Mouse (Mus musculus) liver, postnatal 0 days (tissue): Measurements from ENCODE around the gene Ly6f. TPM values are rescaled to one million over a fixed set of nuclear protein-coding genes. Genes with fewer than 3 reads are reported as not detected.

Source experiments
- ATAC-seq: fragments of 200-750 bp; cut with Nextera tagmentation; 2 replicates; pipeline ENCODE4 v1.8.0; 2017; ENCODE audit warnings: mild to moderate bottlenecking, moderate library complexity
- DNase-seq: peaks from one replicate; pipeline ENCODE4 v3.0.0-alpha.2; 2016
- H3K27ac ChIP-seq: fragments of 300-500 bp; sonication (generic); 2 replicates; pipeline ENCODE4 v1.5.1; 2014; ENCODE audit warnings: antibody characterized with exemption, moderate library complexity, mild to moderate bottlenecking, low read depth
- H3K27me3 ChIP-seq: fragments of 300-500 bp; sonication (generic); 2 replicates; pipeline ENCODE4 v1.6.1; 2014; ENCODE audit warnings: low read length, control low read depth, mixed read lengths; ENCODE audit not compliant: insufficient read depth
- H3K36me3 ChIP-seq: fragments of 300-500 bp; sonication (generic); replicated peaks from 2 replicates; pipeline ENCODE4 v1.6.1; 2014; ENCODE audit warnings: mild to moderate bottlenecking, control low read depth, low read length, moderate library complexity, mixed read lengths; ENCODE audit not compliant: insufficient read depth
- H3K4me1 ChIP-seq: fragments of 300-500 bp; sonication (generic); 2 replicates; pipeline ENCODE4 v1.6.1; 2014; ENCODE audit warnings: antibody characterized with exemption, mild to moderate bottlenecking, control low read depth; ENCODE audit not compliant: insufficient read depth
- H3K4me2 ChIP-seq: fragments of 300-500 bp; sonication (generic); 2 replicates; pipeline ENCODE4 v1.6.1; 2014; ENCODE audit warnings: low read depth, mild to moderate bottlenecking, low read length, moderate library complexity, mixed read lengths
- H3K4me3 ChIP-seq: fragments of 300-500 bp; sonication (generic); 2 replicates; pipeline ENCODE4 v1.5.1; 2014; ENCODE audit warnings: low read depth, low read length
- H3K9ac ChIP-seq: fragments of 300-500 bp; sonication (generic); replicated peaks from 2 replicates; pipeline ENCODE4 v1.6.1; 2014; ENCODE audit warnings: mild to moderate bottlenecking, moderate library complexity
- H3K9me3 ChIP-seq: fragments of 300-500 bp; sonication (generic); 2 replicates; pipeline ENCODE4 v1.6.1; 2016; ENCODE audit warnings: mild to moderate bottlenecking, control low read depth, low read length, mixed read lengths
- CTCF ChIP-seq: sonication (generic); IDR thresholded peaks from 2 replicates; pipeline ENCODE4 v1.5.1; 2016; ENCODE audit warnings: antibody characterized with exemption, low read depth
- EP300 ChIP-seq: IDR thresholded peaks from 2 replicates; pipeline ENCODE4 v1.6.1; 2016; ENCODE audit warnings: antibody characterized with exemption, low read depth, mild to moderate bottlenecking
- WGBS: fragments of 180-500 bp; shearing (Covaris S2); extraction: QIAGEN DNeasy Blood & Tissue Kit; methylation state at CpG from one replicate; pipeline ENCODE4 v1.1.7; 2014; ENCODE audit not compliant: insufficient replicate concordance; 5-methylcytosine and 5-hydroxymethylcytosine counted together
- polyA plus RNA-seq: library from polyadenylated mRNA; unstranded; fragments of >200 nt; fragmentation: Nextera tagmentation; extraction: Ambion mirVana; gene quantifications from 2 replicates; pipeline ENCODE4 v1.2.1, GENCODE M21; 2015

Ly6f gene
- polyA plus RNA-seq, 1 experiment from 2014 or later = not detected

- H3K4me2 ChIP-seq = no peak overlapping the region
- no peak overlapping the region for H3K27ac ChIP-seq
- H3K27me3 ChIP-seq = no peaks in the 10 kb centered on the region
- TF ChIP-seq CTCF (peak; percentile 41), EP300 (no peak)
- no peaks in the 10 kb centered on the region for H3K9me3 ChIP-seq
- H3K36me3 ChIP-seq = no peaks in the 10 kb centered on the region
- H3K4me3 ChIP-seq = no peak overlapping the region
- no peak overlapping the region for H3K9ac ChIP-seq
- DNase-seq = no peak
- no peak for ATAC-seq
- no peaks in the 10 kb centered on the region for H3K4me1 ChIP-seq
These were observed 2.4 kb upstream of the Ly6f start for GRCm38 (mm10) chr15:75265863-75266262.

- Histone ChIP-seq H3K4me3 (no peak overlapping the region), H3K9ac (no peak overlapping the region), H3K27ac (no peak overlapping the region), H3K4me1 (no peaks in the 10 kb centered on the region), H3K4me2 (no peak overlapping the region), H3K36me3 (no peaks in the 10 kb centered on the region), H3K27me3 (no peaks in the 10 kb centered on the region), H3K9me3 (no peaks in the 10 kb centered on the region)
- no peak for DNase-seq
- no peak for ATAC-seq
- 56% methylated on average over 1 of the region's 1 CpGs for WGBS
- TF ChIP-seq EP300 (no peak), CTCF (no peak)
These were observed 1.6 kb upstream of the Ly6f start for GRCm38 (mm10) chr15:75266626-75267025.

DNA sequence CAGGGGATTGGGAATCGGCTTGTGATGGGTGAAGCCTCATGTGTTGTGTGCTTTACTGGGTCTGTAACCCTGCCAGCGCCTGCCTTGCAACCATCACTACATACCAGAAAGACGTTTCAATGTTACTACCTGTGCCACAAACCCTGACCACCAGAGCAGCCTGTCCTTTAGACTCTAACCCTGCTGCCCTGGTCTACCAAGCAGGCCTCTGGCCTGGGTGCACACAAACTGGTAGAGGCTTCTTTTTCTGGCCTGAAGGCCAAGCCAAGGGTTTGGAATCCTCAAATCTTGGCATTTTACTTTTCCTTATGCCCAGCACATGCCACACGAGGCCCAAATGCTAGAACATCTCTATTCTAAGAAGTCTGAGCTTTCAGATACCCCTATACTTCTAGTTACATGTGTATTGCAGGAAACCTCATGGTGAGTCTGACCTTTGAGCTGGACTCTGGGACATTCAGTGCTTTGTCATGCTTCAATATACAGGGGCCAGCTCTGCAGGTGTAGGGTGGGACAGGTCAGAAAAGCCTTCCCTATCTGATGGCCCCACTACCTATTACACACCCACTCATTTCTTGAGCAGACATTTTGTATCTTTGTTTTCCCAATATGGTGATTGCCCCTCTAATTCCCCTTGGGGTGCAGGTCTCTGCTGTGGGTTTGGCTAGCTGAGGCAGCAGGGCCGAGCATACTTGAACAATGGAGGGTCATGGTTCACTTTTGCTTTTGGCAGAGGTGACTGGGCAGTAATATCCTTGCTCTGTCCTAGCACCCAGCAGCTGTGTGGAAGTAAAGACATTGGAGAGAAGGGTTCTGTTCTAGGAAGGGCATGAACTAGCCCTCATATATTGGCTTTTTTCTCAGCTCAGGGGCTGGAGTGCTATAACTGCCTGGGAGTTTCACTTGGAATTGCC, 952 bp downstream of the Ly6f start:
- no peaks in the 10 kb centered on the region for H3K36me3 ChIP-seq
- TF ChIP-seq CTCF (no peak), EP300 (no peak)
- DNase-seq (no peak), ATAC-seq (no peak)
- WGBS = 65% methylated on average over 5 of the region's 5 CpGs
- no peak overlapping the region for H3K9ac ChIP-seq
- no peak overlapping the region for H3K4me2 ChIP-seq
- no peaks in the 10 kb centered on the region for H3K9me3 ChIP-seq
- no peak overlapping the region for H3K27ac ChIP-seq
- no peaks in the 10 kb centered on the region for H3K4me1 ChIP-seq
- no peak overlapping the region for H3K4me3 ChIP-seq
- no peaks in the 10 kb centered on the region for H3K27me3 ChIP-seq

- Histone ChIP-seq H3K36me3 (no peaks in the 10 kb centered on the region), H3K4me3 (no peak overlapping the region), H3K9ac (no peak overlapping the region), H3K27ac (no peak overlapping the region), H3K4me1 (peaks cover 4% of the 10 kb centered on the region; the same call in 1 of the 2 replicates), H3K9me3 (no peaks in the 10 kb centered on the region), H3K4me2 (no peak overlapping the region), H3K27me3 (no peaks in the 10 kb centered on the region)
- ATAC-seq (no peak), DNase-seq (no peak)
- TF ChIP-seq EP300 (no peak), CTCF (no peak)
These were observed 1.9 kb downstream of the Ly6f start for GRCm38 (mm10) chr15:75270169-75270568.

GRCm38 (mm10) chr15:75270691-75271362, 2.6 kb downstream of the Ly6f start:
- Histone ChIP-seq H3K9me3 (no peaks in the 10 kb centered on the region), H3K27me3 (no peaks in the 10 kb centered on the region), H3K36me3 (no peaks in the 10 kb centered on the region), H3K9ac (no peak overlapping the region), H3K4me2 (no peak overlapping the region), H3K27ac (no peak overlapping the region), H3K4me3 (no peak overlapping the region), H3K4me1 (peaks cover 4% of the 10 kb centered on the region; the same call in 1 of the 2 replicates)
- WGBS = 77% methylated on average over 3 of the region's 3 CpGs
- no peak for DNase-seq
- TF ChIP-seq EP300 (no peak), CTCF (no peak)
- ATAC-seq = no peak

GRCm38 (mm10) chr15:75271426-75271825, 3.2 kb downstream of the Ly6f start:
- peaks cover 4% of the 10 kb centered on the region; the same call in 1 of the 2 replicates for H3K4me1 ChIP-seq
- DNase-seq (no peak), ATAC-seq (no peak)
- H3K9me3 ChIP-seq = no peaks in the 10 kb centered on the region
- H3K36me3 ChIP-seq = no peaks in the 10 kb centered on the region
- no peak overlapping the region for H3K4me3 ChIP-seq
- H3K9ac ChIP-seq = no peak overlapping the region
- H3K4me2 ChIP-seq = no peak overlapping the region
- TF ChIP-seq CTCF = no peak
- no peak for TF ChIP-seq EP300
- H3K27ac ChIP-seq = no peak overlapping the region
- WGBS = 46% methylated on average over 1 of the region's 1 CpGs
- H3K27me3 ChIP-seq = no peaks in the 10 kb centered on the region
